Mouse (Mus musculus): Measurements from ENCODE around the gene Mapkapk3.

Gene Mapkapk3

DNA sequence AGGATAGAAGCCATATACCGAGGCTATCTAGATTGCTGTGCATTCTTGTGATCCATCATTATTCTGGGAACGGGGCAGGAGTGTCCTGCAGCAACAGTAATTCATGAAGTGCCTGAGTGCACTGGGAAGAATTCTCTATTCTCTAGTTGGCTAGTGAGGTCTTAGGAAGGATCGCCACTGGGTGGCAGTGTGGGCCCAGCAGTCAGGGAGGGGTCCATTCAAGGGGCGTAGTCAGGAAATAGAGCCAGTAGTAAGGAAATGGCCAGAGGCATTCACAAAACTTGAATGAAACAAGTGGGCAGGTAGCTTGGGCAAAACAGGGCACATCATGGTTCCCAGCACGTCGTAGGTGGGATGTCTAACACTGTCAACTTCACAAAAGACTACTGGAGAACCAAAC, 4.6 kb upstream of the Mapkapk3 start:
- peak; percentile 58 for DNase-seq (ENCODE audit: extremely low spot score, low spot score)

DNA sequence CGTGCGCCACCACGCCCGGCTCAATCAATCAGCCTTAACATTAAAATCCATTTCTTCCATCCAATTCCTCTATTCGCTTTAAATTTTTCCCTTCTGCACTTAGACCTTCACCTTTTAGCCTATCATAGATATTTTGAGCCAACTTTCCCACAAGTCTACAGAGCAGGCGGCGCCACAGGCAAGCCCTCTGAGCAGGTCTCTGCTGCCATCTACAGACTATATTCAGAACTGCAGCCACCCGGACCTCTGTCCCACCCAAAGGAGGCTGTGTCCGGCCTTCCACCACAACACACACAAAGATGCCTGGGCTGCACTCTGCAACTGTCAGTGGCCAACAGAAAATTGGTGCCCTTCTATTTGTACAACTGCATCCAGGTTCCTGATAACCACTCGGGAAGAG, 1.2 kb upstream of the Mapkapk3 start:
- DNase-seq (ENCODE audit: extremely low spot score, low spot score): peak; percentile 84

DNA sequence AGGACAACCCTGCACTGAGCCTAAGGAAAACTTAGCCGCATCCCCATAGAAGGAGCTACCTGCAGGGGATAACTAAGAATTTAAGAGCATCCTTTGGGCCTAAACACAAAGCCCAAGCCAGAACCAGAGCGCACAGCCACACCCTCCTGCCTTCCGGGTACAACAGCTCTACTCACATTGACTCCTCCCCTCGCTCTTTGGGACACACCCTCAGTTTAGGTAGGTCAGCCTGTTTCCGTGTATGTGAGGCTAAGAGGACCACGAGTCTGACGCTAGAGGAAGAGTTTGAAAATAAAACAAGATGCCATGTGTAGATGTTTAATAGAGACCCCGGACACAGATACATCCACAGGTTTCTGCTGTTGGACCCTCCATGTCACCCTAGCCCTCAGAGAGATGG, 966 bp downstream of the Mapkapk3 start:
- no peak for DNase-seq (ENCODE audit: extremely low spot score, low spot score)

DNA sequence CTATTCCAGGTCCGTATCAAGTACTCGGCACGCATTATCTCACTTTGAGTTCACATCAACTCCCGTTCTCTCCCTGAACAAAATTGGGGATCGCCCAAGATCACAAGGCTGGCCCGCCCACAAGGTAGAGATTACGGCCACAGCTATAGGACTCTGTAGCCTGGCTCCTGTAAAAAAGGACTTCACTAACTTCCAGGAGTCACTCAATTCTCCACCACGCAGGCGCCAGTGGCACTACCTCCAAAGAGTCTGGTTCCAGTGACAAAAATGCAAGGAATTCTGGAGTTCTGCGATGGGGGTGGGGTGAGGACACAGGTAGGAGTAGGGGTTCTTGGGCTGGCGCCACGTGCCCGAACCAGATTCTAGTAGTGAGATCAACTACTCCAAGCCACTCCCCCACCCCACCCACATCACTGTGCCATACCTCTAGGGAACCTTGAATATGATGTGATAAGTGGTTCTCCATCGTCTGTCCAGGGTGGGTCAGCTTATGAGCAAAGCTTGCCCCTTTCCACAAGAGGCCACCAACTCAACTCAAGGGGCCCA, 1.5 kb downstream of the Mapkapk3 start:
- no peak for DNase-seq (ENCODE audit: extremely low spot score, low spot score)

DNA sequence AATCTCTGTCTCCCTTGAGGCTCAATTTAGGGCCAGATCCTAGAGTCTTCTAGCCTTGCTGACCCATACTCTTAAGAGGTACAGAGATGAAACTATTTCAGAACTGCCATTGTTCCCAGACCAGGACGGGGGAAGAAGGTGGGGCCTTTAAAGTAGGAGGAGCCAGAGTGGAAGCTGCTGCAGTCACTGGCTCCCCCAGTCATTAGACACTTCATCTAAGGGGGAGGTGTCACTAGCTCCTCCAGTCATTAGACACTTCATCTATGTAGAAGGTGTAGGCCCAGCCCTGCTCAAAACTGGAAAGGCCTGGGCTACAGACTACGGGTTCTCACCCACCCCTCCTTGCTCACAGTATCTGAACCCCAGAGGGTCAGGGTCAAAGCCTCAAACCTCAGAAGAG, 2.4 kb downstream of the Mapkapk3 start:
- no peak for DNase-seq (ENCODE audit: extremely low spot score, low spot score)

DNA sequence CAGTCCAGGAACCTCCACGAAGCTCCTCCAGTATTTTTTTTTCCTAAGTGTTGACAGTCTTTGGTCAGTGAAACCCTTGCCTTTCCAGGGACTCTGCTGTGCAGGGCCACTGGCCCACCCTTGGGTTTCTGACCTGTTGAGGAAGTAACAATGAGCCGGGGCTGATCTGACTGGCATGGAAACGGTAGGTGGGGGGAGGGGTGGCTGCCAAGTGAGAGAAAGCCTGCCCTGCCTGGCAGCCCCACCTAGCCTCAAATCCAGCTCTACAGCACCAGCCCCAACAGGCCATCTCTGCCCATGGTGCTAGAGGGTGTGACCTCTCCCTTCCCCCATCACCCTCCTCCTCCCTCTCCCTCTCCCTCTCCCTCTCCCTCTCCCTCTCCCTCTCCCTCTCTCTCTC, 4.7 kb downstream of the Mapkapk3 start:
- no peak for DNase-seq (ENCODE audit: extremely low spot score, low spot score)

DNA sequence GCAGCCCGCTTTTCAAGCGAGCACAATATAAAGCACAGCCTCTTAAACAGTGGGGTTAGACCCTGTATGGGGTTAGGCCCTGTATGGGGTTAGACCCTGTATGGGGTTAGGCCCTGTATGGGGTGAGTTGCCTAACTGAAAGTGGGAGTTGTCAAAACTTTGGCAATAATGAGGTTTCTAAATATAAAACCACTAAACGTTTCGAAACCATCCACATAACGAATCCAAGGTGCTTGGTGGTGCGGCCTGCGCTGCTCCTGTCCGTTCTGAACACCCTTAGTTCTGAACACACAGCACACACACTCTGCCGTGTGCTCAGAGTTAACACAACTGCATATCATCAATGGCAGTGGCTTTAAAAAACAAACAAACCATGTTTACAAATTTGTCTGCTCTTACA, 6.7 kb downstream of the Mapkapk3 start:
- no peak for DNase-seq (ENCODE audit: extremely low spot score, low spot score)

DNA sequence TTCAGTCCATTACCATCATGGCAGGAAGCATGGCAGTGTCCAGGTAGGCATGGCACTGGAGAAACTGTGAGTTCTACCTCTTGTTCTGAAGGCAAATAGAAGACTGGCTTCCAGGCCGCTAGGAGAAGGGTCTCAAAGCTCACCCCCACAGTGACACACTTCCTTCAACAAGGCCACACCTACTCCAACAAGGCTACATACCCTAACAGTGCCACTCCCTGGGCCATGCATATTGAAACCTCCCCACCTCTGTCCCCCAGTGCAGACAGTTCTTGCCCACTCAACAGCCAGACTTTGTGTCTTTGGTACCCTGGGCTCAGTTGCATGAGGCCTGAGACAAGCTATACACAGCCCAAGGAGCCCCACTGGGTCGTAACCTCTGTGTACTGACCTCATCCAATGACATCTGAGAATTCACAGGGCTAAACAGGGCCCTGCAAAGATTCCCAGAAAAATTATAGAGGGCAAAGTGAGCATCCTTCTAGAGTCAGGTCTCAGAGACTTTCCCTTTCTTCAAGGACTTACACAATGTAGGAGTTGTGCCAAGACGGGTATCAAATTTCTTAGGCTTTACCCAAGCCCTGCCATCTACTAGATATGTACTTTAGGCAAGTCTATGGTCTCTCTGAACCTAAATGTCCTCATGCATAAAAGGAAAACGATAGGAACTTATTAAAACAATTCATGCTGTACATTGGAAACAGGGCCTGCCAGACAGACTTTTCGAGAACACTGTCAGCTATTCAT, 8.3 kb downstream of the Mapkapk3 start:
- DNase-seq (ENCODE audit: extremely low spot score, low spot score): no peak

DNA sequence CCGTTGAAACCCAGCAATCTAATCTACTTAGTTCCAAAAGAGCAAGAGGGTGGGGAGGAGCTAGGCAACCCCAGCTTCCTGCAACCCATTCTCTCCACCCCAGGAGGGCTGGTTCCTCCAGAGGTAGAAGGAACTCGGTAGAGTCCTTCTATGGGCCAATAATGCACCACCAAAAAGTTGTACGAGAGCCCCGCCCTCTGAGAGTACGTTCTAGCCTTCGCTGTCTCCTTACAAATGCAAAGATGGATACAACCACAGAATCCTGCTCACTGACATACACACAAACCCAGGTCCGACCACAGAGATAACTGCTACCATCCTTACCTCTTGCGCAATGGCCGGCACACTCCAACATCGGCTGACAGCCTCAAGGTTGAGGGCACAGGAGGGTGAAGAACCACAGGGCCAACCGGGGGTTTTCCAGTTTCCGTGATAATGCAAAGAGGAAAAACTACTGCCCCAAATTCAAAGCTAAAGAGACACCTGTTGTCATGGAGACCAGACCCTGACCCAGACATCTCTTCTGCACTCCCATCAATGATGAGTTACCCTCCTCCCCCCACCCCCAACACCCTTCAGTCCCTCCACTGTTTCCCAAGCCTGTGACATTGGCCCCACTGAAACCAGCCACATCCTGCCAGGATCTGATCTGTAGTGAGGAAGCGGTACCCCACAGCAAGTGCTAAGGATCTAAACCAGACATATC, 9.2 kb downstream of the Mapkapk3 start:
- DNase-seq (ENCODE audit: extremely low spot score, low spot score): no peak

DNA sequence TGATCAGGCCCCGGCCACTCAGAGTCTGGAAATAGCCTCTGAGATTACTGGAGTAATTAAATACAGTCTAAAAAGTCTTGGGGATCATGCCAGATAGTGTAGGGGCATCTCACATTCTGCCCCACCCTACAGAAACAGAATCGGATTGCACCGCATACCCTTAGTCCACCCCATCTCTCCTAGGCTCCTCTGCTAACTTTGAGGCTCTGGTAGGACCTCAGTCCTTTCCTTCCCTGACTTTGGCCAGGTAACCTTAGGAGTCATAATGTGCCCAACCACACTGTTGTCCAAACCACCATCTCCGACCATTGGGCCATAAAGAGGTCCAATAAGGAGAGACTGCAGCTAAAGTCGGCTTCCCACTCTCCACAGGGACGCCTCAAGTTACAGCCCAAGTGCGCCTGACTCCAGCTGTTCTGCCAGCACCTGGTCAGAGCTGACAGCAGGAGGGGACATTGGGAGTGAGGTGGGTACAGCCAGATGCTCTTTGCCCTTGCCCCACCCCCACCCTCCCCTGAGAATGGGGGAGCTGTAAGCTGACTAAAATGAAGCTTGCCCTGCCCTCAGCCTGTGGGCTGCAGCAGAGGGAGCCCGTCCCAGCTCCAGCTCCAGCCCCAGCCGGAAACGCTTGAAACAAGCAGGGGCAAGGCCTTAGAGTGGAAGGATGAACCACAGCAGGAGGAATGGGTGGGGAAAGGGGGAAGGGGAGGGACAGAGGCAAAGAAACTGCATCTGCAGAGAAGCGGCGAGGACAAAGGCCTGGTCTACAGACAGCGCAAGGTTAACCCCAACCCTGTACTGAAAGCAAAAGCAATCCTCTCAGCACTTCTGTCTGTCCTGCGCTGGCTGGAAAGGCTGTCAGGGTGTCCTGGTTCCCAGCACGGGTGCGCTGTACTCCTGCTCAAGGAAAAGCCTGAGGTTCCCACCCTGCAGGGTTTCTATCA, 10.0 kb downstream of the Mapkapk3 start:
- DNase-seq (ENCODE audit: extremely low spot score, low spot score): peak; percentile 43

DNA sequence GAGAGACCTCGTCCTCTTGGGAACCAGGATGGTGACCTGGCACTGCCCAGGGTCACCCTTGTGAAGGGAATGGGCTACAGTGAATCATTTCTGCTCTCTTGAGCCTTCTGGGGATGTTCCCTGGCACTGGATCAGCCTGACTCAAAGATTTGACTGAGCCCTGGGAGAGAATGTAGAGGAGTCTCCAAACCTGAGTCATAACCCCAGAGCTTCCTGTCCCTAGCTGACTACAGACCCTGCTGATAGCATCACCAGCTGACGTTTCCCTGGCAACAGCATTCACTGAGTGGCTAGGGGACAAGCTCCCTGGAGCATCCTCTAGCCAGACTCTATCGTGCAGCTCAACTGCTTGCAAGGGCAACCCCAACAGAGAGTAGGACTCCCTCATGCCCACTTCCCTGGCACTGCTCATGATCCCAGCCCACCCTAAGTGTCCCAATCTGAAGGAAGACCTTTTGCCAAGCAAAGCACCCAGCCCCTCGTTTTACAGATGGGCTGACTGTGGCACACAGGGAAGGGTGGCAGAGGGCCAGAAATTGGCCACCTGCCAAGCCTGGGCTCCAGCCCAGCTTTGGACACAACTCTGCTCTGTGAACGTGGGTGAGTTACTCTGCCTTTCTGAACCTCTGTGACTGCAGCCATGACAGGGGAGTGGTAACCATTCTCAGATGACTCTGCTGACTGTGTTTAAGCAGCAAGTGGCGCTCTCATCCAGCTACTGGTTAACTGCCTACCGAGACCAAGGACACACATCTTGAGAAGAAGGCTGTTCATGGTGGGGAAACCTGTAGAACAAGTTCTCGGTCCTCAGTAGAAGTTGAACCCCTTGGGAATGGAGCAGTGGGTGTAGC, 10.9 kb downstream of the Mapkapk3 start:
- DNase-seq (ENCODE audit: extremely low spot score, low spot score): no peak

DNA sequence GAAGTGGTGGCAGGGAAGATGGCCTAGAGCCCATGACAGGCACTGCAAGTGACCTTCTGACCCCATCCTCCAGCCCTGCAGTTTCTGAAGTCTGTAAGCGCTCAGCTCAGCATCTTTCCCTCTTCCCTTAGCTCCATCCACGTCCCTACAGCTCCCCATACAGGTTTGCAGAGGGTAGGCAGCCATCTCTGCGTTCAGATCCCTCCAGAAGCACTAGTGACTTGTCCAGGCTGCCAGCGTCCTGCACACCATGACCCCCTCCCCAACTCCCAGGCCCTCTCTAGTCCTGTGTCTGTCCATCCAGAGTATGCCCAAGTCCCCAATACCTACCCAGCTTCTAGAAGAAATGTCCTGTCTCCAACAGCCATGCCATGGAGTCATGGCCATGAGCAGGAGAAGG, 11.6 kb downstream of the Mapkapk3 start:
- DNase-seq (ENCODE audit: extremely low spot score, low spot score): no peak

DNA sequence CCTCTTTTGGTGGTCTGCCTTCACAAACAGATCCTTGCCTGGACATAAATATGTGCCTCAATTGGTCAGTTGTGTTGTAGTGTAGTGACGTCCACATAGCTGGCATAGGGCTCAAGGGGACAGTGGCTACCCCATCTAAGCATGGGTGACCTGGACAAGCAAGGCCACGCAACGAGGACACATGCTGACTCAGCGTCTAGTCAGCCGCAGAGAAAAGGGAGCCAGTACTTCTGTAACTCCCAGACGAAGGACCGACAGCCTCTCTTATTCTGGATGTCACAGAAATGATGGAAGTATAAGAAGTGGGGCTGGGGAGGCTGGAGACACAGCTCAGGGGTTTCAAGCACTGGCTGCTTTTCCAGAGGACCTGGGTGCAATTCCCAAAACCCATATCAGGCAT, 12.1 kb downstream of the Mapkapk3 start:
- DNase-seq (ENCODE audit: extremely low spot score, low spot score): no peak

DNA sequence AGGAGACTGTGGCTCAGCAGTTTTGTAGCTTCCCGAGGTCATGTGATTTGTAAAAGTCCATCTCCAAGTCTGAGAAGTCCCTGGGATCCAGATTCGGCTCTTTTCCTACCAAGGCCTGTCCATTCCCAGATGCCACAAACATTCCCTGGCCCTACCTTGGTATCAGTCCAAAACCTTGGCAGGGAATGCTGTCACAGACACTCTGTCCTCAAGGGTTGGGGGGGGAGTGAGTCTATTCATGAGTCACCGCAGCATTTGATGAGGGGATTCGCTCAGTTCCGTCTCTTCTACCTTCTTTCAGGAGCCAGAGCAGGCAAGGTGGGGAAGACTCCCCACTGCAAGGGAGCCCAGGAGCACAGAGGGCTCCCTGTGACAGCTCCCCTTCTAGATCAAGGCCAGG, 14.0 kb downstream of the Mapkapk3 start:
- no peak for DNase-seq (ENCODE audit: extremely low spot score, low spot score)

DNA sequence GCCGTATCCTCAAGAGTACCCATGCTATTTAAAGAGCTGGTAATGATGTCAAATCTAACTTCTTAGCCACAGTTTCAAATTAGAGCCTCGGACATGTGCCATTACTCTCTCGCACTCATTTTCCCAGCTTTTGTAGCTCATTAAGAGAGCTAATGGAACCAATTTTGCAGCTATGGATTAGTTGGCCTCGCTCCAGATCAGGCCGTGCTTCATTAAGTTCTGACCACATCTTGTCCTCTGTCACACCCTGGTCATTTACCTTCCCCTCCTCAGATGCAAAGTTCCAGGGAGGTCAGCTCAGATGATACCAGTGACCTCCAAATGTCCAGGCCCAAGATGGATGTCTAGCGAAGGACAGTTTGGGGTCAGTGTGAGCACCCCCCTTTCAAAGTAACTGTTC, 14.9 kb downstream of the Mapkapk3 start:
- no peak for DNase-seq (ENCODE audit: extremely low spot score, low spot score)

DNA sequence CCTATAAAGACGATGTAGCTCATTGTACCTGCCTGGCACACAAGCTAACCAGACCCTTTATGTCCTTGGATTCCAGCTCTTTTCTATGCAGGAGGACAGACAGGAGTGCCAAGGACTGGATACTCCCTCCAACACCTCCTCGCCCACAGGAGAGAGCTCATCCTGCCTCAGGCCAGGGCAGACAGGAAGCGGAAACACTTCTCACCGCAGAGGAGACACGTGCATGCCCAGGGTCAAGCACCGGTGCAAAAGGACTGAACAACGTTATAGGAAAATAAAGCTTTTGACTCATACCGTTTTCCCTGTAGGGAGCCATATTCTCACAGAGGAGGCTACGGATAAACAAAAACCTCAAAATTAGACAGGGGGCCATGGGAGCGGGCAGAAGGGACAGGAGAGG, 16.5 kb downstream of the Mapkapk3 start:
- no peak for DNase-seq (ENCODE audit: extremely low spot score, low spot score)

DNA sequence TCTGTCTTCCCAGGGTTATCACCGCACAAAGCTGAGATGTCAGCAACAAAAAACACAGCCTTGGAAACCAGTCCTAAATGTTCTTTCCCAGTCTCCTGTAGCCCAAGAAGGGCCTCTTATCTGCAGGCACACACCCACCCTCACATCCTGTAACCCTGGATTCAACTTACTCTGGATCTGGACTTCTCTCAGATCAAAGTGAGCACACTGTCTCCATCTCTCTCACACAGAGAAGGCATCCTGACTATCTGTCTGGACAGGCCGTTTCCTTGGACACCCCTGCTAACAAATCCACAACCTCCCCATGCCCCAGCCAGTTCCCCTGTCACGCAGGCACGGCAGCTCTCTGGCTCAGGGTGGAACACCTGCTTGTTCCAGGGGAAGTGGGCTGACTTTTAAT, 17.4 kb downstream of the Mapkapk3 start:
- DNase-seq (ENCODE audit: extremely low spot score, low spot score): no peak

DNA sequence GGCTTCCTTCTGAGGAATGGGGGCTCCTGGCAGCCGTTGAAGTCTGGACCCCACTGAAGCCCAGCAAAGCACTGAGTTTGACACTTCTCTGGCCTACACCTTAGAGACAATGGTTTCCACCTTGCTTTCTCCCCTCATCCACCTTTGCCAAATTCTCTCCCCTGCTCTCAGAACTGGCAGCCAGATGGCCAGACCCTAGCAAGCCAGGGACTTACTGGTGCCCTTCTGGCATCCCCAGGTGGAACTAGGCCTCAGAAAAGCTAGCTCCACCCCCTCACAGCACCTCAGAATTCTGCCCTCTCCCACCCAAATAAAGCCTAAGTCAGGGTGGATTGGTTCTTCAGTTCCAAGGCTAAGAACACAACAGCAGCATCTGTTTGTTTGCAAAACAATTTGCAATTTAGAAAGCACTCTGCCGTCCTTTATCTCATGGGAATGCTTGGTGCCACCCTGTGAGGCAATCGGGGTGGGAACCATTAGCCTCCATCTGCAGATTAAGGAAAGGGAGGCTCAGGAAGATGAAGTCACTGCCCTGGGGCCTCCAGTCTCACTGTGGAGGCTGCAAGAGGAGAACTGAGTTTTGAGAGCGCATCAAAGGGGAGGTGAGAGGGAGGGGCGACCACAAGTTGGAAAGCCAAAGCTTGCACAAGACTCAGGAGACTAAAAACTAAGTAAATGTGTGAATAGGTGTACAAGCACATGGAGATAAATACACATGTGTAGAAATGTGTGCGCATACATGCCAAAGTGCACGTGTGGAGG, 18.3 kb downstream of the Mapkapk3 start:
- no peak for DNase-seq (ENCODE audit: extremely low spot score, low spot score)

DNA sequence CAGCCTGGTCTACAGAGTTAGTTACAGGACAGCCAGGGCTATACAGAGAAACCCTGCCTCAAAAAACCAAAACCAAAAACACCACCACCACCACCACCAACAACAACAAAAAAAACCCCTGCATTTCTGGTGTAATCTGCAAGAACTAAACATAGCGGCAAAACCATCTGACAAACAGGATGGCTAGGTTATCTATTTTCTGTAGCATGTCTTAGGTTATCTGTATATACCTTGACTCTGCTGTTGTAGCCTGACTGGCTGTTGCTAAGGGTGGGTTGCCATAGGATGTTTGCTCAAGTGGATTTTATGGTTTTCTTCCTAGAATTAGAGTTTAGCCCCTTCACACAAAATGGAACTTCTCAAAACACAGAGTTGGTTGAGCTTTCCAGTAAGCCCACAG, 19.9 kb downstream of the Mapkapk3 start:
- no peak for DNase-seq (ENCODE audit: extremely low spot score, low spot score)
